Mouse (Mus musculus) thymus, postnatal 10 days (tissue): ENCODE data around the gene Nkx1-2.

Experiments
- DNase-seq, 2 experiments: peaks; one replicate each; pipeline ENCODE4 v3.0.0; 2021; ENCODE audit warnings: low spot score in 2 of 2

The Nkx1-2 gene

DNA sequence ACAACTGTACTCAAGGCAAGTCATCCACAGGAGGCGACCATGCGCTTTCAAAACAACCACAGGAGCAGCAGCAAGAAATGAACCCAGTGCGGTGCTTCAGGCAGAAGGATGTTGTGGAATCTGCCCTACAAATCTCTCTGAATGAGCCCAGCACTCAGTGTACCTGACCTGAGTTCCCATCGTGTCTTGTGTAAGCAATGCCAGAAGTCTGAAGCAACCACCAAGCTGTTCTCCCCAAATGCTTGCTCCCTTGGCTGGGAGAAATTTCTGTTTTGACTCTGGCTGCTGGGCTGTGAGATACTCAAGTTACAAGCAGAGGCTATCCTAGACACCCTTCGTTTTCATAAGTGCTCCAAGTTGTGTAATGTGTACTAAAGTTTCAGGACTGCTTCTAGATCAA lies 6.3 kb upstream of the Nkx1-2 start:
- no peak for DNase-seq

DNA sequence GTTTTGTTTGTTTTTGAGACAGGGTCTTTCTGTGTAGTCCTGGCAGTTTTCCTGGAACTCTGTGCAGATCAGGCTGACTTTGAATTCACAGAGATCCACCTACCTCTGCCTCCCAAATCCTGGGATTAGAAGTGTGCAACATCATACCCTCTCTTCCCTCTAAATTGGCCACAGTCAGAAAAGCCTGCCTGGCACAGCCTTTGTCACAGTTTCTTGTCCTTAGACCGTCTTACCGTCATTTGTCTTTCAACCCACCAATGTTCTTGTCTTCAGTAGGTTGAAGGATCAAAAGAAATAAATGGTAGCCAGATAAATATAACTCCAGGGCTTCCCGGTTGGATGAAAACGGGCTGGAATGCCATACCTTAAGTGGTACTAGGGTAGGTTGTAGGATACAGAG lies 5.3 kb upstream of the Nkx1-2 start:
- DNase-seq = no peak

GRCm38 (mm10) chr7:132600926-132601325 lies 1.5 kb upstream of the Nkx1-2 start:
- DNase-seq = no peak

GRCm38 (mm10) chr7:132600026-132600425 lies 589 bp upstream of the Nkx1-2 start:
- DNase-seq = peak in 1 of 2 experiments; percentile 12

- DNase-seq = no peak
These were observed 2.0 kb downstream of the Nkx1-2 start for GRCm38 (mm10) chr7:132597251-132598041.

DNA sequence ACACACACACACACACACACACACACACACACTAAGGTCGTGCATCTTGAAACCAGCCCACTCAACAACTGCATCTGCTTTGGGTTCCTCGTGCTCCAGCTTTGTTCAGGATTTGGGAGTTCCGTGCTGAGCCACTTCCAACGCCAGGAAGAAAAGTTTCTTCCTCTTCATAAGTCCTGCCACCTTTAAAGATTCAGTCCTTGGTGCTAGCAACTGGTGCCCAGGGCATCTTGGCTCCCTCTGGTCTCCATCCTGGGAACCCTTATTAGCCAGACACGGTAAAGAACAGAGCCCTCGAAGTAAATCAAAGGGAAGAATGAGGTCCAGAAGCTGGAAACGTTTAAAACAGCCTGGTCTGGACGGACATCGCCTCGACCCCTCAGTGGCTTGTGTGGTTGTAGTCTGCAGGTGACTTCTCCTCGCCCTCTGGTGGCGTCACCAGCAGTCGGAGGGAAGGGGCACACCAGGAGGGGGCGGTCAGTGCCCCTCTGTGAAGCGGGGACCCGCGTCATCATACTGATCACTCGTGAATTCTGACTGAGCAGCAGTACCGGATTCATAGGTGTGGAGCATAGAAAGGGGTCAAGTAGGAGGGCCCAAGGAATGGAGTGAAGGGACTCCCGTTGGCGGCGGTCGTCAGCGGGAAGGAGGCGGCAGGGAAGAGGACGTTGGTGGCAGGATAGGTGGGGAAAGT lies 2.7 kb downstream of the Nkx1-2 start:
- no peak for DNase-seq

GRCm38 (mm10) chr7:132595787-132596186 lies 3.6 kb downstream of the Nkx1-2 start:
- DNase-seq = no peak

GRCm38 (mm10) chr7:132594325-132594724 lies 5.1 kb downstream of the Nkx1-2 start:
- no peak for DNase-seq

GRCm38 (mm10) chr7:132593762-132594161 lies 5.7 kb downstream of the Nkx1-2 start:
- DNase-seq = no peak

- no peak for DNase-seq
These were observed 9.8 kb downstream of the Nkx1-2 start for GRCm38 (mm10) chr7:132589610-132590009.

- no peak for DNase-seq
These were observed 12.3 kb downstream of the Nkx1-2 start for GRCm38 (mm10) chr7:132587167-132587566.

DNA sequence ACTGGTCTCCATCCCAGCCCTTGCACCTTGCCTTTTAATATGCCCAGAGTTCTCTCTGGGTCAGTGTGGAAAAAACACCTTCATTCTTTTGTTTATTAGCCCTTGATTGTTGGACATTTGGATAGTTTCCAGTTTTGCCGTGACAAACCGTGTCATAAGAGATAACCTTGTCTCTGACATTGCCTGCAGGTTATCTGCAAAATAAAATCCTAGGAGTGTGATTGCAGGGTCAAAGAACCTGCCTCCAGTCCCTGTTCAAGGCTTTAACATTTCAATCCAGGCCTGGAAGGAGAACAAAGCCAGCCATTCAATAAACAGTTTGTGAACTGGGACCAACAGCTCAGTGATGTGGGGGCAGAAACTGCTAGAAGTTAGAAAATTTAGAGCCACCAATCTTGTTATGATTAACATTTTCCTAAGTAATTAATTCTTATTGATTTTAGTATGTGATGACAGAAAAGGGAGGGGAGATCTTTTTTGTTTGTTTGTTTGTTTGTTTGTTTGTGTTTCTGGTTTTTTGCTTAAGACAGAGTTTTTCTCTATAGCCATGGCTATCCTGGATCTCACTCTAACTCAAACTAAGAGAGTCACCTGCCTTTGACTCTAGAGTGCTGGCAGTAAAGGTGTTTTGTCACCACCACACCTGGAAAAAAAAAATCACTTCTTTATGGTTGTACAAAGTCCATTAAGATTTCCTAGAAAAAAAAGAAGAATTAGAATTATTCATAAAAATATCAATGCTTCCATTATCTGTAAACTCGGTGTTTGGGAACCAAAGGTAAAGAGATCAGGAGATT lies 13.5 kb downstream of the Nkx1-2 start:
- no peak for DNase-seq

GRCm38 (mm10) chr7:132581441-132581840 lies 18.0 kb downstream of the Nkx1-2 start:
- DNase-seq = no peak

DNA sequence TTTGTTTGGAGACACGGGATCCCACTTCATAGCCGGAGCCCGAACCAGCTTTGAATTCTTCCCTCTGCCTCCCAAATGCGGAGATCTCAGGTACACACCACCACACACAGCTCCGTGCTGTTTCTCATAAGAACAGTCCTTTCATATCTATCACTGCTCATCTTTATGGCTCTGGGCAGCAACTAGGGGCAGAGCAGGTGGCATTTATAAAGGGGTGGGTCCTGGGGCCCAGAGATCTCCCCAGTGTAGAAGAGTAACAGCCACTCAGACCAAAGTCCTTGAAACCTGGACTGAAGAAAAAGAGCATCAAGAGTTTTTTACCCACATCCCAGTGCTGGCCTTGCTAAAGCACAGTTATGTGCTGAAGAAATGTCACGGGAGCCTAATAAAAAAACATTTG lies 18.9 kb downstream of the Nkx1-2 start:
- no peak for DNase-seq

- DNase-seq = no peak
These were observed 22.5 kb downstream of the Nkx1-2 start for GRCm38 (mm10) chr7:132576891-132577290.

- peak; percentile 93 to 94 for DNase-seq
These were observed 23.3 kb downstream of the Nkx1-2 start, which contains the start of gene Oat for GRCm38 (mm10) chr7:132576116-132576650. TSS of gene Oat (minus strand) at chr7:132576398.

- peak; percentile 70 to 84 for DNase-seq
These were observed 23.8 kb downstream of the Nkx1-2 start for GRCm38 (mm10) chr7:132575623-132576022.

DNA sequence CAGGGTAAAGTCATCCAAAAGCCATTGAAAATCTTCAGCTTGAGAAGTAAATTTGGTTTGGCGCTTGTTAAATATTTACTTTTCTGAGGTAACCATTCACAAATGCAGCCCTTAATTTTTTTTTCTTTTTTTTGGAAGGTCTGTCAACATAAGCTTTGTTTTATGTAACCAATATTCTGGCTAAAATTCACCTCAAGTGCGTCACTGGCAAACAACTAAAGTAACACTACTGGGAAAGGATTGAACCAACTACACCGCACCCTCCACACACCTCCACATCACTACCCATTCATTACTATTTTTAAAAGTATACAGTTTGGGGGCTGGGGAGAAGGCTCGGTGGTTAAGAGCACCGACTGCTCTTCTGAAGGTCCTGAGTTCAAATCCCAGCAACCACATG lies 24.8 kb downstream of the Nkx1-2 start:
- DNase-seq = no peak

DNA sequence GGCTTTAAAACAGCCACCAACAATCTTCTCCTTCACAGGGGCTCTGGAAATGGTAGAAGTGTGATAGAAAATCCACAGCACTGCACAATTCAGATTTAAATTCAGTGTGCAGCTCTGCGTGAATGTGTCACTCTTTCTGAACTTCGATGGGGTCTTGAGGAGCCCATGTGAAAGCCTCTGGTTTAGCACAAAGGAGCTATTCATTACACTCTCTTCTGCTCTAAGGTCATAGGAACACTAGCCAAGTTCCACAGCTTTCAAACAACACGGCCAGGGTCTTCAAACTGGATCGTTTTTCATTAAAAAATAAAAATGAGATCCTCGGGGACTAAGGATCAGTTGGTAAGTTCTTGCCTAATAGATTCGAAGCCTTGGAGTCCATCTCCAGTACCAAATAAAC lies 26.2 kb downstream of the Nkx1-2 start:
- DNase-seq = no peak

DNA sequence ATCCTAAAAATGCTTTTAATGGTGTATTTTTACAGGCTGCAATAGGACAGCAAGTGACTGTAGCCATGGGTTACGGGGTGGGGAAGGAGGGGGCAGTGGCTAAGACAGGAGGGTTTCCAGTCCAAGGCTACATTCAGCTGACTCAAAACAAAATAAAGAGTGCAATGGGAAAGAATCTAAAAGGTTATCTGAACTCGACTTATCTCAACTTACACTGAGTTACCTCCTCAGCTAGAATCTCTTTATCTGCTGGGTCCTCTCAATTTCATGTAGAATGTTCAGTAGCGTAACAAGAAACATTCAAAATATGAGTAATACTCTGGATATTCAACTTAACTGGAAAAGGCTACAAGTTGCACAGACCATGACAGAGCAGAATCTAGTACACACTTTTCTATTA lies 26.7 kb downstream of the Nkx1-2 start:
- no peak for DNase-seq

GRCm38 (mm10) chr7:132571481-132571880 lies 28.0 kb downstream of the Nkx1-2 start:
- no peak for DNase-seq

- no peak for DNase-seq
These were observed 29.4 kb downstream of the Nkx1-2 start for GRCm38 (mm10) chr7:132570071-132570470.
